Mouse (Mus musculus) liver, embryonic 12.5 days (tissue): ENCODE measurements around the gene Slc16a13. TPM values are rescaled to one million over a fixed set of nuclear protein-coding genes. Genes with fewer than 3 reads are reported as not detected.

Source experiments
- ATAC-seq: fragments of 200-750 bp; cut with Nextera tagmentation; 2 replicates; pipeline ENCODE4 v1.8.0; 2017; ENCODE audit warnings: moderate number of reproducible peaks, mild to moderate bottlenecking, moderate library complexity
- H3K27ac ChIP-seq: fragments of 300-500 bp; sonication (generic); 2 replicates; pipeline ENCODE4 v1.5.1; 2016; ENCODE audit warnings: mild to moderate bottlenecking
- H3K27me3 ChIP-seq: fragments of 300-500 bp; sonication (generic); replicated peaks from 2 replicates; pipeline ENCODE4 v1.6.1; 2016; ENCODE audit warnings: mild to moderate bottlenecking, moderate library complexity
- H3K36me3 ChIP-seq: fragments of 300-500 bp; sonication (generic); 2 replicates; pipeline ENCODE4 v1.6.1; 2016; ENCODE audit warnings: mild to moderate bottlenecking, moderate library complexity
- H3K4me1 ChIP-seq: fragments of 300-500 bp; sonication (generic); 2 replicates; pipeline ENCODE4 v1.6.1; 2016
- H3K4me2 ChIP-seq: fragments of 300-500 bp; sonication (generic); 2 replicates; pipeline ENCODE4 v1.6.1; 2016; ENCODE audit warnings: mild to moderate bottlenecking, moderate library complexity
- H3K4me3 ChIP-seq: fragments of 300-500 bp; sonication (generic); 2 replicates; pipeline ENCODE4 v1.5.1; 2016; ENCODE audit warnings: mild to moderate bottlenecking, moderate library complexity
- H3K9ac ChIP-seq: fragments of 300-500 bp; sonication (generic); 2 replicates; pipeline ENCODE4 v1.6.1; 2016; ENCODE audit warnings: mild to moderate bottlenecking, moderate library complexity
- H3K9me3 ChIP-seq: fragments of 300-500 bp; sonication (generic); replicated peaks from 2 replicates; pipeline ENCODE4 v1.6.1; 2016; ENCODE audit warnings: mild to moderate bottlenecking, moderate library complexity
- WGBS: fragments of 180-500 bp; shearing (Covaris S2); methylation state at CpG from one replicate; pipeline ENCODE4 v1.1.7; 2016; ENCODE audit not compliant: insufficient replicate concordance; 5-methylcytosine and 5-hydroxymethylcytosine counted together
- polyA plus RNA-seq: library from polyadenylated mRNA; unstranded; fragments of >200 nt; fragmentation: Nextera tagmentation; extraction: Ambion mirVana; gene quantifications from 2 replicates; pipeline ENCODE4 v1.2.1, GENCODE M21; 2016

Gene Slc16a13
- polyA plus RNA-seq, 1 experiment from 2014 or later, result 8.5 TPM

DNA sequence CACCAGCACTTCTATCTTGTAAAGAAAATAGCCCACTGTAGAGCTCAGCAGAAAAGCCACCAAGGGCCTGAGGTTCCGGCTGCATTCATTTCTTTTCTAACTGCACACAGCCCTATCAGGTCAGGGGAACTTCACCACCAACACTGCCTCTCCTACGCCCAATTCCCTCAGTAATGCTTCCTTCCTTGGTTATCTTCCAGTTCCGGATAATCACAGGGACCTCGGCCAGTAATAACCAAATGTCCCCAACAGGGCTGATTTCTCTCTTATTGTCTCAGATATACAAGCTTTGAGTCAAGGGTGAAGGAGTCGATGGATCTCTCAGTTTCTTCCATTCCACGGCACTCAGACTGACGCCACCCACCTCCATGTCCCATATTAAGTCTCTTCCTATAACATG is 13.6 kb downstream of the Slc16a13 start:
- Histone ChIP-seq H3K4me2 (no peak overlapping the region), H3K36me3 (no peaks in the 10 kb centered on the region), H3K4me3 (no peak overlapping the region), H3K9me3 (no peaks in the 10 kb centered on the region), H3K9ac (no peak overlapping the region), H3K27ac (no peak overlapping the region), H3K27me3 (peaks cover 31% of the 10 kb centered on the region), H3K4me1 (0 out of 2 replicates have a peak, but pooled peaks cover 3% of the 10 kb centered on the region)
- WGBS, result 59% methylated on average over 7 of the region's 7 CpGs
- no peak for ATAC-seq

DNA sequence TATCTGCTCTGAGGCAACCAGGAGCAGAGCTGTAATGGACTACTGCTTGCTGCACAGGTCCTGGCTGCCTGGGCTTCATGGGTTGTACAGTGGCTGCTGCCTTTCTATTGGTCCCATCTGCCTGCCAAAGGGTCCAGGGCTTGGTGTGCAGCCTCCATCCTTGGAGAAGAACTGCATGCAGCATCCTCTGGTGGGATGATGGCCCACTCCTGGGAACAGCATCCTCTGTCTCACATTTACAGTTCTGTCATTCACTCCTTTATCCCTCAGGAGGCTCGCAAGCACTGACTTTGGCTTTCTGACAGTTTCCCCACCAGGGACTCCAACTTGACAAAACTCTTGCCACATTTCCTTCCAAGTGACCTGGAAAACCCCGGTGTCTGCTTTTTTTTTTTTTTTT is 14.1 kb downstream of the Slc16a13 start:
- no peak overlapping the region for H3K4me2 ChIP-seq
- H3K27me3 ChIP-seq, result peaks cover 26% of the 10 kb centered on the region; the same call in 1 of the 2 replicates
- 0 out of 2 replicates have a peak, but pooled peaks cover 5% of the 10 kb centered on the region for H3K4me1 ChIP-seq
- WGBS, result 49% methylated on average over 2 of the region's 2 CpGs
- H3K36me3 ChIP-seq, result no peaks in the 10 kb centered on the region
- no peak for ATAC-seq
- no peaks in the 10 kb centered on the region for H3K9me3 ChIP-seq
- H3K9ac ChIP-seq, result no peak overlapping the region
- no peak overlapping the region for H3K27ac ChIP-seq
- H3K4me3 ChIP-seq, result no peak overlapping the region

DNA sequence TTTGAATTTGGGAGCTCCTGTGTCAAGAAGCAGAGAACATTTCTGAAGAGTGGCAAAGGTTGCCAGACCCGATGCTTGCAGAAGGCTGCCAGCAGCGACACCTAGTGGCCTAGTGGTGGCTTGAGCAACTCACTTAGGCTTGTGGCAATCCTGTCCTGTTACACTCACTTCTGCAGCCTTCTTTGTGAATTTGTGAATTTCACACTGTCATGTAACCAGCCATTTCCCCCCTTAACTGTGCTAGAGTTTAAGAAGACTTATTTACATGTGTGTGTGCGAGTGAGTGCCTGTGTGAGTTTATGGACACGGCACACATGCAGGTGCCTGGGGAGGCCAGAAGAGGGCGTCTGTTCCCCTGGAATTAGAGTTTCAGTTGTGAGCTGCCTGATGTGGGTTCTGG is 19.2 kb downstream of the Slc16a13 start:
- Histone ChIP-seq H3K27ac (no peak overlapping the region), H3K4me3 (no peak overlapping the region), H3K4me2 (no peak overlapping the region), H3K9me3 (no peaks in the 10 kb centered on the region), H3K27me3 (peaks cover 10% of the 10 kb centered on the region; the same call in 1 of the 2 replicates), H3K36me3 (no peaks in the 10 kb centered on the region), H3K9ac (no peak overlapping the region), H3K4me1 (peaks cover 2% of the 10 kb centered on the region; the same call in 1 of the 2 replicates)
- ATAC-seq, result no peak
- WGBS, result 35% methylated on average over 5 of the region's 5 CpGs

DNA sequence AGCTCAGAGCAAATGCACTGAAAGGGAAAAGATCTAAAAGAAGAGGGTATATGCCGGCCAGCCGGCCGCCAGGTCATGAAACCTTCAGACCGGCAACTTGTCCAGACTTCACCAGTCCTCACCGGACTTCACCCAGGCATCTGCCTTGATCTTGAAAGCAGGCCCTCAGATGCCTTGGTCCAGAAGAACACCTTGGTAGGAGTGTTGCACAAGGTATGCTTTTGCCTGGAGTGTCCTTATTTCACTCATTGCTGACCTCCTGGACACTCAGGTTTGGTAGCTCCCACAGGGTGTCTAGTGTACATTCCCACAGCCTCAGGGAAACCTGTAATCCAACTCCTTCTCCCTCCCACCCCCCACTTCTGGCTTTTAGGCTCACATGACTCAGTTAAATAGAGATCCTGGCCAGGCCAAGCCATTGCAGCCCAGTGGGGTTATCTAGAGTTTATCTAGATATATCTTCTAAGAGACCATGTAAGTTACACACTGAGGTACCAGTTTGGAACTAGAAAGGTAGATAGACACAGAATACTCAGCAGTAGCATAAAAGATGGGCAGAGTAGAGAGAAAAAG is 20.7 kb downstream of the Slc16a13 start:
- Histone ChIP-seq H3K4me1 (peaks cover 2% of the 10 kb centered on the region; the same call in 1 of the 2 replicates), H3K9me3 (no peaks in the 10 kb centered on the region), H3K36me3 (no peaks in the 10 kb centered on the region), H3K4me3 (no peak overlapping the region), H3K4me2 (no peak overlapping the region), H3K27ac (no peak overlapping the region), H3K9ac (0 out of 2 replicates have a peak overlapping the region, but pooled peaks have one; percentile 3), H3K27me3 (0 out of 2 replicates have a peak, but pooled peaks cover 7% of the 10 kb centered on the region)
- 67% methylated on average over 5 of the region's 5 CpGs for WGBS
- no peak for ATAC-seq

GRCm38 (mm10) chr11:70199107-70199506 is 21.8 kb downstream of the Slc16a13 start:
- 0 out of 2 replicates have a peak, but pooled peaks cover 3% of the 10 kb centered on the region for H3K27me3 ChIP-seq
- no peaks in the 10 kb centered on the region for H3K9me3 ChIP-seq
- H3K4me1 ChIP-seq, result peaks cover 2% of the 10 kb centered on the region; the same call in 1 of the 2 replicates
- no peak overlapping the region for H3K27ac ChIP-seq
- no peak overlapping the region for H3K9ac ChIP-seq
- H3K4me3 ChIP-seq, result no peak overlapping the region
- no peaks in the 10 kb centered on the region for H3K36me3 ChIP-seq
- ATAC-seq, result no peak
- 68% methylated on average over 8 of the region's 8 CpGs for WGBS
- H3K4me2 ChIP-seq, result no peak overlapping the region

DNA sequence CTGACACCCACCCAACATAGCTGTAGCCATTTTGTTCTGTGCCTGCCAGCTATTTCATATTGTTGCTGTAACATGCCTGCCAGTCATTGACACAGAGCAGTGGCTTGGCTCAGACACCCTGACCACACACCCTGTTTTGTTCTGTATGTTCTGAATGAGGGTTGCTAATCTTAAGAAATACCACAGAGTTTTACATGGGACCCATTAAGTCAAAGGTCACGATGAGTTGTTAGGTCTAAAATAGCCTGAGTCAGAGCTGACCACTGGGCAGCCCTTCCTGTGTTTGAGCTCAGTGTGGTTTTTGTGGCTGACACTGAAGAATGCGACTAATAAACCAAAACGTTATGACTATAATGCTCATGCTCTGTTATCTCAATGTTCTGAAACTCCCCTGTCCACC is 22.5 kb downstream of the Slc16a13 start:
- H3K9ac ChIP-seq, result no peak overlapping the region
- H3K27me3 ChIP-seq, result 0 out of 2 replicates have a peak, but pooled peaks cover 3% of the 10 kb centered on the region
- 24% methylated on average over 3 of the region's 3 CpGs for WGBS
- peaks cover 2% of the 10 kb centered on the region; the same call in 1 of the 2 replicates for H3K4me1 ChIP-seq
- no peaks in the 10 kb centered on the region for H3K36me3 ChIP-seq
- no peak overlapping the region for H3K27ac ChIP-seq
- no peak for ATAC-seq
- no peak overlapping the region for H3K4me2 ChIP-seq
- H3K9me3 ChIP-seq, result no peaks in the 10 kb centered on the region
- no peak overlapping the region for H3K4me3 ChIP-seq

- 63% methylated on average over 11 of the region's 11 CpGs for whole genome bisulfite sequencing
- no peaks in the 10 kb centered on the region for H3K4me1 ChIP-seq
- no peak overlapping the region for H3K4me2 ChIP-seq
- H3K4me3 ChIP-seq, result no peak overlapping the region
- no peak overlapping the region for H3K9ac ChIP-seq
- H3K36me3 ChIP-seq, result no peaks in the 10 kb centered on the region
- no peaks in the 10 kb centered on the region for H3K27me3 ChIP-seq
- H3K9me3 ChIP-seq, result no peaks in the 10 kb centered on the region
- no peak overlapping the region for H3K27ac ChIP-seq
- ATAC-seq, result no peak
Measured at GRCm38 (mm10) chr11:70193354-70194285, 27.2 kb downstream of the Slc16a13 start.

GRCm38 (mm10) chr11:70192157-70192556 is 28.7 kb downstream of the Slc16a13 start:
- Histone ChIP-seq H3K27ac (no peak overlapping the region), H3K9ac (no peak overlapping the region), H3K9me3 (no peaks in the 10 kb centered on the region), H3K4me3 (no peak overlapping the region), H3K36me3 (no peaks in the 10 kb centered on the region), H3K4me2 (no peak overlapping the region), H3K4me1 (no peaks in the 10 kb centered on the region), H3K27me3 (no peaks in the 10 kb centered on the region)
- ATAC-seq, result no peak
- 46% methylated on average over 4 of the region's 4 CpGs for WGBS

GRCm38 (mm10) chr11:70191188-70191587 is 29.7 kb downstream of the Slc16a13 start:
- H3K4me2 ChIP-seq, result no peak overlapping the region
- WGBS, result 68% methylated on average over 6 of the region's 6 CpGs

DNA sequence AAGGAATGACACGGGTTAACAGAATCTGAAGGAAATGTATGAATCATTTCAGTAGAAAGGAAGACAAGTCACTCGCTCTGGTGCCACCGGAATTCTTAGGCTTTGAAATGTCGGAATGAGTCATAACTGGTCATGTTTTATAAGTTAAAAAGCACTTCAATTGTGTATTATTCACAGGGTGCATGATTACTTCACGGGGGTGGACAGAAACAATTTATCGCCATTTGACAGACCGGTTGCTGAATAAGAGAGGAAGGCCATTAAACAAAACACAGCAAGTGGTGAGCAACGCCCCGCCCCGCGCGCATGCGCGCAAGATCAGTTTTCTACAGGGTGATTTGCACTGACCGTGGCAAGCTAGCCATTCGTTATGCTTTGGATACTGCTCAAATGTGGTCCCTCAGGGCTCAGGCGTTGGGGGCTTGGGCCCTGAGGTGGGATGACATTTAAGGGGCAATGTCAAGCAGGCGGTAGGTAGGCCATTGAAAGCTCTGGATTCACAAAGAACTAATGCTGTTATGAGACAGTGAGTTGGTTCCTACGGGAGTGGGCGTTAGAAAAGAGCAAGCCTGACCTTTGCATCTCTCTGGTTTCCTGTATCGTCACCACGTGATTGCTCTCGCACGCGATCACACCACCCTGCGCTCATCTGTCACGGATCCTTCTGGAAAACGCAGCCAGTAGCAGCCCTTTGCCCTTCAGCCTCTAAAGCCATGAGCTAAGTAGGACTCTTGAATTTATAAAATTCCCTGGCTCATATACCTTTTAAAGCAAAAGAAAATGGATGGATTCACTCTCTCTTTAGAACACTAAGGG is 31.3 kb downstream of the Slc16a13 start:
- H3K4me1 ChIP-seq, result no peaks in the 10 kb centered on the region
- H3K27me3 ChIP-seq, result no peaks in the 10 kb centered on the region
- H3K36me3 ChIP-seq, result no peaks in the 10 kb centered on the region
- H3K4me3 ChIP-seq, result no peak overlapping the region
- H3K4me2 ChIP-seq, result no peak overlapping the region
- 80% methylated on average over 28 of the region's 28 CpGs for WGBS
- no peak for ATAC-seq
- H3K9ac ChIP-seq, result no peak overlapping the region
- no peak overlapping the region for H3K27ac ChIP-seq
- H3K9me3 ChIP-seq, result no peaks in the 10 kb centered on the region

More at GRCm38 (mm10) chr11:70191188-70191587, 29.7 kb downstream of the Slc16a13 start:
- ATAC-seq, result no peak
- Histone ChIP-seq H3K4me1 (no peaks in the 10 kb centered on the region), H3K27ac (no peak overlapping the region), H3K4me3 (no peak overlapping the region), H3K9ac (no peak overlapping the region), H3K9me3 (no peaks in the 10 kb centered on the region), H3K27me3 (no peaks in the 10 kb centered on the region), H3K36me3 (no peaks in the 10 kb centered on the region)

DNA sequence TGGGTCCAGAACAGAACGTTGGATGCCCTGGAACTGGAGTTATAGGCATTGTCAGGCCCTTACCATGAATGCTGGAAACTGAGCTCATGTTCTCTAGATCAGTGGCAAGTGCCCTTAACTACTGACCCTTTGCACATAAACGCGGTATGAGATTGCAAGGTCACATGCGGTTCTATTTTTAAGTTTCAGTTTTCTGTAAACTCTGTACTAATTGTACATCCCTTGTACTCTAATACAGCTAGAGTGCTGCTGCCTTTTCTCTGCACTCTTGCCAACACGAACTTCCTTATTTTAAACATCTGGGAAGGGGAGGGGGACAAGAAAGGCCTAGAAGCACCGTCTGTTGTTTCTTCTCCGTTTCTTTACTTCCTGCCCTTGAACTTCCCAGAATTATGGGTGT is 35.7 kb downstream of the Slc16a13 start:
- no peaks in the 10 kb centered on the region for H3K36me3 ChIP-seq
- H3K9me3 ChIP-seq, result no peaks in the 10 kb centered on the region
- no peaks in the 10 kb centered on the region for H3K4me1 ChIP-seq
- H3K27ac ChIP-seq, result no peak overlapping the region
- no peaks in the 10 kb centered on the region for H3K27me3 ChIP-seq
- WGBS, result 54% methylated on average over 7 of the region's 7 CpGs
- H3K9ac ChIP-seq, result no peak overlapping the region
- no peak overlapping the region for H3K4me3 ChIP-seq
- no peak for ATAC-seq
- H3K4me2 ChIP-seq, result no peak overlapping the region
